ENCODE assay signal across 18 mouse cellular contexts in genomic region chr4:130910666-130911065, GRCm38 (mm10). TPM values are rescaled to one million over a fixed set of nuclear protein-coding genes. Genes with fewer than 3 reads are reported as not detected.
DNase-seq lines count a peak whose midpoint lies in the region; ATAC-seq and TF ChIP-seq lines count a peak whose summit lies in the region.
"Had no signal": no experiment of that assay in that cellular context is flagged by ENCODE, and none has a peak within 500 bp of the region (broad histone marks: within the 10 kb centered on the region; RNA-seq: fewer than 3 reads in every experiment).

No protein-coding gene starts in this region.

- no peaks in the 10 kb centered on the region for H3K36me3 ChIP-seq in heart, embryonic 11.5 days (ENCODE audit: control insufficient read depth, insufficient read depth, low read length)
- H3K36me3 ChIP-seq in G1E (replicated peaks), result peaks cover 12% of the 10 kb centered on the region
- H3K36me3 ChIP-seq in thymus, adult 2 months (ENCODE audit: control insufficient read depth, insufficient read depth, low read length), result no peaks in the 10 kb centered on the region
- H3K36me3 ChIP-seq: embryonic facial prominence, embryonic 15.5 days; limb, embryonic 13.5 days; neural tube, embryonic 12.5 days had no signal

- peak; percentile 39; the same call in 1 of the 2 replicates for TF ChIP-seq POLR2A in thymus, adult 2 months (IDR thresholded peaks at IDR 0.05; ENCODE audit: control insufficient read depth, extremely low read depth, insufficient read depth, low read length, poor library complexity)

- peaks cover 4% of the 10 kb centered on the region for H3K4me1 ChIP-seq in heart, embryonic 11.5 days (ENCODE audit: control insufficient read depth, insufficient read depth, low read length)
- peaks cover 85% of the 10 kb centered on the region for H3K4me1 ChIP-seq in G1E (ENCODE audit: insufficient read depth, low read depth, low read length)
- peaks cover 53% of the 10 kb centered on the region for H3K4me1 ChIP-seq in thymus, adult 2 months (replicated peaks; ENCODE audit: control insufficient read depth, insufficient read depth, low read length)

- H3K4me3 ChIP-seq in heart, embryonic 11.5 days (ENCODE audit: low read depth, low read length), result no peak overlapping the region
- H3K4me3 ChIP-seq in G1E (ENCODE audit: low read depth, low read length), result peak overlapping the region; percentile 63; the same call in 1 of the 2 replicates
- H3K4me3 ChIP-seq in thymus, adult 2 months (ENCODE audit: control insufficient read depth, insufficient read depth, low read length), result no peak overlapping the region
- H3K4me3 ChIP-seq: embryonic facial prominence, embryonic 15.5 days; limb, embryonic 13.5 days; neural tube, embryonic 12.5 days had no signal

- H3K4me2 ChIP-seq in heart, embryonic 11.5 days, result no peak overlapping the region
- H3K4me2 ChIP-seq: embryonic facial prominence, embryonic 15.5 days; limb, embryonic 13.5 days; neural tube, embryonic 12.5 days had no signal

- WGBS in heart, embryonic 11.5 days (ENCODE audit: insufficient replicate concordance), result 21% methylated on average over 7 of the region's 7 CpGs
- 3% methylated on average over 7 of the region's 7 CpGs for WGBS in thymus, adult 2 months

- H3K27ac ChIP-seq in heart, embryonic 11.5 days (ENCODE audit: low read depth, low read length), result no peak overlapping the region
- H3K27ac ChIP-seq in thymus, adult 2 months (ENCODE audit: control insufficient read depth, insufficient read depth, low read length), result peak overlapping the region; percentile 70
- H3K27ac ChIP-seq: embryonic facial prominence, embryonic 15.5 days; limb, embryonic 13.5 days; neural tube, embryonic 12.5 days had no signal

- no peaks in the 10 kb centered on the region for H3K27me3 ChIP-seq in heart, embryonic 11.5 days (ENCODE audit: control insufficient read depth, insufficient read depth, low read length)
- no peaks in the 10 kb centered on the region for H3K27me3 ChIP-seq in G1E (ENCODE audit: insufficient read depth, low read length)
- H3K27me3 ChIP-seq in thymus, adult 2 months (ENCODE audit: control insufficient read depth, insufficient read depth, low read length), result no peaks in the 10 kb centered on the region
- H3K27me3 ChIP-seq: embryonic facial prominence, embryonic 15.5 days; limb, embryonic 13.5 days; neural tube, embryonic 12.5 days had no signal

- no peaks in the 10 kb centered on the region for H3K9me3 ChIP-seq in heart, embryonic 11.5 days (replicated peaks; ENCODE audit: control insufficient read depth, low read length)
- H3K9me3 ChIP-seq in G1E (replicated peaks), result no peaks in the 10 kb centered on the region
- H3K9me3 ChIP-seq: embryonic facial prominence, embryonic 15.5 days; limb, embryonic 13.5 days; neural tube, embryonic 12.5 days had no signal

- TF ChIP-seq CTCF in G1E (IDR thresholded peaks at IDR 0.05; ENCODE audit: low read depth, low read length), result no peak
- TF ChIP-seq CTCF in thymus, adult 2 months (IDR thresholded peaks at IDR 0.05; ENCODE audit: borderline replicate concordance, control insufficient read depth, extremely low read depth, insufficient read depth, low read length, poor library complexity), result no peak

- 0 out of 2 replicates have a peak, but pooled peaks have one; percentile 43 for ATAC-seq in heart, embryonic 11.5 days (replicated peaks; ENCODE audit: insufficient number of reproducible peaks, low FRiP score, low TSS enrichment)
- peak; percentile 37 for ATAC-seq in G1E (ENCODE audit: extremely low read depth, insufficient number of reproducible peaks, low FRiP score, poor library complexity, severe bottlenecking)

- no peak overlapping the region for H3K9ac ChIP-seq in heart, embryonic 11.5 days (ENCODE audit: low read depth, low read length)
- H3K9ac ChIP-seq: embryonic facial prominence, embryonic 15.5 days; limb, embryonic 13.5 days; neural tube, embryonic 12.5 days had no signal

- intact Hi-C loops in heart, postnatal 25 days (cut with DNase I), result no loop called here

- no peak for DNase-seq in heart, postnatal 25 days (ENCODE audit: low spot score)
- DNase-seq in G1E (ENCODE audit: low spot score) (peak; percentile 72), liver (peak; percentile 67)
- peak; percentile 58 for DNase-seq in thymus, adult 2 months
- no peak for DNase-seq in layer of hippocampus, postnatal 36 days
- no peak for DNase-seq in kidney, adult 9 months
- DNase-seq in right cerebral cortex, adult 18-20 months, result no peak
- DNase-seq: adrenal gland, adult 8-10 months; cerebellum, adult 18-20 months; heart, postnatal 4 days; kidney, postnatal 25 days; right cerebral cortex, postnatal 4 days had no signal

RNA-seq across cellular contexts. Expression of gene Laptm5, which starts 2.3 kb away (rescaled TPM):
- polyA plus RNA-seq in heart, embryonic 11.5 days (2014; fragmentation: Nextera tagmentation; extraction: Ambion mirVana), result 15.0 and 18.2 TPM in 2 replicates
- 10 to 100 TPM; 17.8 to 18.4 TPM for total RNA-seq in heart, postnatal 25 days (2021)
- total RNA-seq in G1E (2014; fragmentation: Nextera tagmentation) (717 and 822 TPM in 2 replicates), G1E (2017) (184 and 222 TPM in 2 replicates)
- 540 and 565 TPM in 2 replicates for polyA plus RNA-seq in G1E (2012)
- 1,867 and 1,969 TPM in 2 replicates for polyA plus RNA-seq in thymus, adult 2 months (2012; rRNA removed)
- 10 to 100 TPM; 30.3 to 31.0 TPM for total RNA-seq in layer of hippocampus, postnatal 36 days (2021)

RNA-seq across cellular contexts. Expression of gene Matn1, which starts 33.5 kb away (rescaled TPM):
- 0.39 TPM in 1 of 2 replicates, not detected in the other for polyA plus RNA-seq in heart, embryonic 11.5 days (2014; fragmentation: Nextera tagmentation; extraction: Ambion mirVana)
- not detected for total RNA-seq in heart, postnatal 25 days (2021)
- total RNA-seq in G1E (2014; fragmentation: Nextera tagmentation) (0.98 TPM in 1 of 2 replicates, not detected in the other), G1E (2017) (0.60 and 1.1 TPM in 2 replicates)
- polyA plus RNA-seq in G1E (2012), result 0.30 and 0.79 TPM in 2 replicates
- 2.1 and 2.2 TPM in 2 replicates for polyA plus RNA-seq in thymus, adult 2 months (2012; rRNA removed)
- total RNA-seq in layer of hippocampus, postnatal 36 days (2021), result 1 to 10 TPM; 1.4 to 1.5 TPM
- total RNA-seq: adrenal gland, adult 8-10 months; gastrocnemius, adult 18-20 months; heart, postnatal 4 days had no signal
- polyA plus RNA-seq: C2C12 had no signal

Comparison
In these comparisons a context has a peak if more than half of its experiments do, and no peak if none do; other contexts are left out.
1. DNase-seq: peak in G1E (single experiment), liver (single experiment) and thymus, adult 2 months (single experiment); none in heart, postnatal 25 days (single experiment), layer of hippocampus, postnatal 36 days (0 of 2), kidney, adult 9 months (single experiment) and right cerebral cortex, adult 18-20 months (single experiment).
2. RNA of gene Laptm5, which starts 2.3 kb away (total RNA-seq): 184 to 822 TPM in G1E; 30.3 to 31.0 TPM in layer of hippocampus, postnatal 36 days and 17.8 to 18.4 TPM in heart, postnatal 25 days; every median in the first group is over 4 times any median in the second.